In the genomic region with DNA sequence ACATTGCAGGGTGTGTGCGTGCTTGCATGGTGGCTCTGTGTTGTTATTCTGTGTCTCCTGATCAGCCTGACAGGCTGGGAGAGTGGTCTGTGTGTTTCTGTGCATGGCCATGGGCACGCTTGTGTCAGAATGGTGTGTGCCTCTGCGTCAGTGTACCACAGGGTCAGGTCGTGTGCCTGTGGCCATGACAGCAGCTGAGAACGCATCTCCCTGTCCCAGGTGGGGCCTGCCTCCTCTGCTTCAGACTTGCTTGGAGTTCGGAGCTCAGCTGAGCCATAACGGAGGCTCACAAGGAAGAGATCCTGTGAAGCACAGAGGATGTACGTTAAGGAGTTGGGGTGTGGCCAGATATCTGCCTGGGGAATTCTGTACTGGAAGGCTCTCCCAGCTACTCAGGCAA, we compare ENCODE assay signal across 14 mouse cellular contexts. TPM values are rescaled to one million over a fixed set of nuclear protein-coding genes. Genes with fewer than 3 reads are reported as not detected.
DNase-seq lines count a peak whose midpoint lies in the region; ATAC-seq and TF ChIP-seq lines count a peak whose summit lies in the region.
"Had no signal": no experiment of that assay in that cellular context is flagged by ENCODE, and none has a peak within 500 bp of the region (broad histone marks: within the 10 kb centered on the region; RNA-seq: fewer than 3 reads in every experiment).

No protein-coding gene starts in this region.

- H3K27ac ChIP-seq in hindbrain, embryonic 10.5 days, result peak overlapping the region; percentile 89
- H3K27ac ChIP-seq in hindbrain, postnatal 0 days, result no peak overlapping the region
- H3K27ac ChIP-seq in stomach, embryonic 16.5 days (ENCODE audit: low read length), result no peak overlapping the region
- no peak overlapping the region for H3K27ac ChIP-seq in stomach, postnatal 0 days (replicated peaks)
- peak overlapping the region; percentile 98 for H3K27ac ChIP-seq in limb, embryonic 12.5 days
- H3K27ac ChIP-seq: liver, embryonic 13.5 days had no signal

- no peak overlapping the region for H3K4me2 ChIP-seq in hindbrain, postnatal 0 days (ENCODE audit: low read depth, low read length)
- H3K4me2 ChIP-seq in stomach, embryonic 16.5 days (ENCODE audit: low read depth, low read length), result no peak overlapping the region
- no peak overlapping the region for H3K4me2 ChIP-seq in stomach, postnatal 0 days (replicated peaks; ENCODE audit: low read depth)
- H3K4me2 ChIP-seq in limb, embryonic 12.5 days, result no peak overlapping the region
- H3K4me2 ChIP-seq: liver, embryonic 13.5 days had no signal

- TF ChIP-seq CTCF in hindbrain, postnatal 0 days (IDR thresholded peaks at IDR 0.05; ENCODE audit: low read depth), result no peak
- TF ChIP-seq CTCF in stomach, postnatal 0 days (IDR thresholded peaks at IDR 0.05; ENCODE audit: low read depth), result no peak

- H3K27me3 ChIP-seq in hindbrain, embryonic 10.5 days (ENCODE audit: insufficient read depth, poor library complexity, severe bottlenecking), result peaks cover 37% of the 10 kb centered on the region
- H3K27me3 ChIP-seq in hindbrain, postnatal 0 days (ENCODE audit: insufficient read depth, low read length), result no peaks in the 10 kb centered on the region
- H3K27me3 ChIP-seq in stomach, embryonic 16.5 days (ENCODE audit: control insufficient read depth, insufficient read depth, low read length), result no peaks in the 10 kb centered on the region
- H3K27me3 ChIP-seq in stomach, postnatal 0 days (ENCODE audit: control insufficient read depth, insufficient read depth, low read length), result no peaks in the 10 kb centered on the region
- H3K27me3 ChIP-seq in limb, embryonic 12.5 days, result no peaks in the 10 kb centered on the region

- ATAC-seq in hindbrain, postnatal 0 days, result no peak
- no peak for ATAC-seq in stomach, embryonic 16.5 days (ENCODE audit: insufficient read depth, low FRiP score)
- ATAC-seq in stomach, postnatal 0 days (ENCODE audit: low FRiP score, low TSS enrichment), result no peak
- ATAC-seq in limb, embryonic 12.5 days (ENCODE audit: insufficient number of reproducible peaks, insufficient read depth, low FRiP score, low TSS enrichment, low read depth), result no peak

- WGBS in hindbrain, embryonic 10.5 days, result 73% methylated on average over 8 of the region's 8 CpGs
- 60% methylated on average over 8 of the region's 8 CpGs for WGBS in hindbrain, postnatal 0 days
- WGBS in stomach, embryonic 16.5 days, result 60% methylated on average over 8 of the region's 8 CpGs
- WGBS in stomach, postnatal 0 days, result 62% methylated on average over 8 of the region's 8 CpGs
- WGBS in limb, embryonic 12.5 days, result 77% methylated on average over 8 of the region's 8 CpGs

- peaks cover 75% of the 10 kb centered on the region for H3K4me1 ChIP-seq in hindbrain, embryonic 10.5 days (replicated peaks)
- H3K4me1 ChIP-seq in hindbrain, postnatal 0 days (ENCODE audit: insufficient read depth, low read length), result peaks cover 25% of the 10 kb centered on the region
- H3K4me1 ChIP-seq in stomach, embryonic 16.5 days (ENCODE audit: control insufficient read depth, insufficient read depth, low read length), result peaks cover 39% of the 10 kb centered on the region
- peaks cover 3% of the 10 kb centered on the region for H3K4me1 ChIP-seq in stomach, postnatal 0 days (replicated peaks; ENCODE audit: control insufficient read depth, insufficient read depth)
- H3K4me1 ChIP-seq in limb, embryonic 12.5 days (replicated peaks), result peaks cover 52% of the 10 kb centered on the region

- no peaks in the 10 kb centered on the region for H3K36me3 ChIP-seq in hindbrain, embryonic 10.5 days
- no peaks in the 10 kb centered on the region for H3K36me3 ChIP-seq in hindbrain, postnatal 0 days (ENCODE audit: insufficient read depth, low read length)
- H3K36me3 ChIP-seq in stomach, embryonic 16.5 days (ENCODE audit: control insufficient read depth, insufficient read depth, low read length), result no peaks in the 10 kb centered on the region
- no peaks in the 10 kb centered on the region for H3K36me3 ChIP-seq in stomach, postnatal 0 days (ENCODE audit: control insufficient read depth, insufficient read depth, low read length)
- H3K36me3 ChIP-seq in limb, embryonic 12.5 days, result no peaks in the 10 kb centered on the region
- H3K36me3 ChIP-seq: liver, embryonic 13.5 days had no signal

- no peak overlapping the region for H3K4me3 ChIP-seq in hindbrain, embryonic 10.5 days
- no peak overlapping the region for H3K4me3 ChIP-seq in hindbrain, postnatal 0 days (ENCODE audit: low read length)
- no peak overlapping the region for H3K4me3 ChIP-seq in stomach, embryonic 16.5 days (replicated peaks; ENCODE audit: low read length)
- no peak overlapping the region for H3K4me3 ChIP-seq in stomach, postnatal 0 days (ENCODE audit: low read depth, low read length)
- no peak overlapping the region for H3K4me3 ChIP-seq in limb, embryonic 12.5 days (replicated peaks)
- H3K4me3 ChIP-seq: liver, embryonic 13.5 days; myocyte had no signal

- DNase-seq in hindbrain, embryonic 10.5 days (ENCODE audit: low spot score), result no peak
- DNase-seq in hindbrain, postnatal 0 days (ENCODE audit: low spot score), result no peak
- no peak for DNase-seq in stomach, postnatal 0 days (ENCODE audit: low spot score)
- DNase-seq in cerebellum, postnatal 4 days (ENCODE audit: low spot score in 2 of 2), result no peak
- DNase-seq in cerebellum, adult 9-10 months, result no peak
- no peak for DNase-seq in gastrocnemius, postnatal 4 days (ENCODE audit: low spot score in 2 of 2)
- DNase-seq: adrenal gland, postnatal 25 days; B cell, adult 2 months; kidney, adult 11 months; liver, embryonic 13.5 days; lung, postnatal 14 days had no signal

- no peak overlapping the region for H3K9ac ChIP-seq in hindbrain, postnatal 0 days (replicated peaks; ENCODE audit: low read length)
- 0 out of 2 replicates have a peak overlapping the region, but pooled peaks have one; percentile 13 for H3K9ac ChIP-seq in stomach, embryonic 16.5 days (ENCODE audit: low read length)
- H3K9ac ChIP-seq in stomach, postnatal 0 days (ENCODE audit: low read length), result no peak overlapping the region
- no peak overlapping the region for H3K9ac ChIP-seq in limb, embryonic 12.5 days (replicated peaks)
- H3K9ac ChIP-seq: liver, embryonic 13.5 days had no signal

- no peak for TF ChIP-seq EP300 in stomach, postnatal 0 days (optimal IDR thresholded peaks at IDR 0.05)

- H3K9me3 ChIP-seq in hindbrain, embryonic 10.5 days, result no peaks in the 10 kb centered on the region
- H3K9me3 ChIP-seq in hindbrain, postnatal 0 days (ENCODE audit: low read length), result no peaks in the 10 kb centered on the region
- no peaks in the 10 kb centered on the region for H3K9me3 ChIP-seq in stomach, embryonic 16.5 days (replicated peaks; ENCODE audit: control insufficient read depth, low read length)
- no peaks in the 10 kb centered on the region for H3K9me3 ChIP-seq in stomach, postnatal 0 days (ENCODE audit: control insufficient read depth, low read length)
- H3K9me3 ChIP-seq in limb, embryonic 12.5 days, result no peaks in the 10 kb centered on the region
- H3K9me3 ChIP-seq: liver, embryonic 13.5 days had no signal

RNA-seq across cellular contexts. Expression of a gene that starts 13.1 kb away (rescaled TPM):
- polyA plus RNA-seq in hindbrain, embryonic 10.5 days (2016; fragmentation: Nextera tagmentation; extraction: Ambion mirVana), result 0.33 and 0.47 TPM in 2 replicates
- 1.3 and 4.6 TPM in 2 replicates for total RNA-seq in hindbrain, postnatal 0 days (2014; rRNA removed)
- polyA plus RNA-seq in hindbrain, postnatal 0 days (2015; fragmentation: Nextera tagmentation; extraction: Ambion mirVana), result 0.54 TPM in 1 of 2 replicates, not detected in the other
- 0.34 and 1.1 TPM in 2 replicates for polyA plus RNA-seq in stomach, embryonic 16.5 days (2015; fragmentation: Nextera tagmentation; extraction: Ambion mirVana)
- 0.57 and 0.63 TPM in 2 replicates for polyA plus RNA-seq in stomach, postnatal 0 days (2015; fragmentation: Nextera tagmentation; extraction: Ambion mirVana)
- polyA plus RNA-seq in limb, embryonic 12.5 days (2016; fragmentation: Nextera tagmentation; extraction: Ambion mirVana), result 0.63 and 1.7 TPM in 2 replicates
- 1 to 10 TPM; 4.5 to 4.6 TPM for total RNA-seq in gastrocnemius, postnatal 4 days (2021)

Comparison
In these comparisons a context has a peak if more than half of its experiments do, and no peak if none do; other contexts are left out.
1. H3K27ac ChIP-seq: peak in hindbrain, embryonic 10.5 days (single experiment) and limb, embryonic 12.5 days (single experiment); none in hindbrain, postnatal 0 days (single experiment), stomach, embryonic 16.5 days (single experiment) and stomach, postnatal 0 days (single experiment).